Mouse (Mus musculus) ES-E14 (cell line): ENCODE measurements around the gene Nav2. TPM values are rescaled to one million over a fixed set of nuclear protein-coding genes. Genes with fewer than 3 reads are reported as not detected.

Experiments
- DNase-seq: peaks from one replicate; pipeline ENCODE4 v3.0.0-alpha.2; 2013; ENCODE audit warnings: low read depth, low spot score
- H3K27ac ChIP-seq: 2 replicates; pipeline ENCODE4 v1.5.1; 2012; ENCODE audit warnings: low read depth, mild to moderate bottlenecking, low read length, moderate library complexity, mixed read lengths; ENCODE audit not compliant: poor library complexity, insufficient read depth, severe bottlenecking
- H3K36me3 ChIP-seq: 2 replicates; pipeline ENCODE4 v1.6.1; 2012; ENCODE audit warnings: mild to moderate bottlenecking, low read length, moderate library complexity, mixed read lengths; ENCODE audit not compliant: control insufficient read depth, poor library complexity, insufficient read depth, severe bottlenecking
- H3K4me1 ChIP-seq, 2 experiments: fragments of 150-350 bp in 1 of 2; sonication (generic) in 1 of 2; 2 replicates each; pipeline ENCODE4 v1.6.1; 2012; ENCODE audit warnings: low read length in 2 of 2, mild to moderate bottlenecking in 1 of 2, mixed read lengths in 1 of 2; ENCODE audit not compliant: control insufficient read depth in 2 of 2, insufficient read depth in 2 of 2, poor library complexity in 1 of 2
- H3K4me3 ChIP-seq, 2 experiments: fragments of 150-350 bp in 1 of 2; sonication (generic) in 1 of 2; 2 replicates each; pipeline ENCODE4 v1.5.1; 2012; ENCODE audit warnings: low read length in 2 of 2, low read depth in 1 of 2, mild to moderate bottlenecking in 1 of 2, mixed read lengths in 1 of 2; ENCODE audit not compliant: insufficient read depth in 1 of 2, poor library complexity in 1 of 2, severe bottlenecking in 1 of 2
- H3K9ac ChIP-seq: 2 replicates; pipeline ENCODE4 v1.6.1; 2012; ENCODE audit warnings: low read depth, mild to moderate bottlenecking, low read length, mixed read lengths; ENCODE audit not compliant: poor library complexity, insufficient read depth, severe bottlenecking
- H3K9me3 ChIP-seq: fragments of 150-350 bp; sonication (generic); 2 replicates; pipeline ENCODE4 v1.6.1; 2012; ENCODE audit warnings: low read depth, mild to moderate bottlenecking, low read length; ENCODE audit not compliant: control insufficient read depth, insufficient read depth
- CHD2 ChIP-seq: IDR thresholded peaks from 2 replicates; pipeline ENCODE4 v1.6.1; 2014; ENCODE audit warnings: mild to moderate bottlenecking, low read depth, low read length, inconsistent platforms
- HCFC1 ChIP-seq: IDR thresholded peaks from 2 replicates; pipeline ENCODE4 v1.6.1; 2012; ENCODE audit warnings: low read length, inconsistent platforms, borderline replicate concordance; ENCODE audit not compliant: insufficient read depth
- MAFK ChIP-seq: IDR thresholded peaks from 2 replicates; pipeline ENCODE4 v1.6.1; 2014; ENCODE audit warnings: mild to moderate bottlenecking, low read depth, low read length, inconsistent platforms; ENCODE audit not compliant: insufficient read depth
- ZC3H11A ChIP-seq: IDR thresholded peaks from 2 replicates; pipeline ENCODE4 v1.6.1; 2012; ENCODE audit warnings: low read depth, mild to moderate bottlenecking, inconsistent platforms, low read length, borderline replicate concordance
- ZNF384 ChIP-seq: IDR thresholded peaks from 2 replicates; pipeline ENCODE4 v1.6.1; 2012; ENCODE audit warnings: low read depth, low read length, inconsistent platforms
- in situ Hi-C, 2 experiments: fragments of 600-800 bp; cut with MboI; formaldehyde crosslinking; loops; one replicate each; pipeline ENCODE4 v1.15.1; 2025; ENCODE audit warnings: low sequenced_read_pairs in 2 of 2, inconsistent platforms in 1 of 2; ENCODE audit not compliant: unreplicated experiment in 2 of 2
- total RNA-seq: library from RNA; depleted of rRNA; stranded (reverse); fragments of 300-350 nt; gene quantifications from 2 replicates; pipeline ENCODE4 v1.2.3, GENCODE M21; 2012

The Nav2 gene
- total RNA-seq, 1 experiment, result 18.2 TPM

DNA sequence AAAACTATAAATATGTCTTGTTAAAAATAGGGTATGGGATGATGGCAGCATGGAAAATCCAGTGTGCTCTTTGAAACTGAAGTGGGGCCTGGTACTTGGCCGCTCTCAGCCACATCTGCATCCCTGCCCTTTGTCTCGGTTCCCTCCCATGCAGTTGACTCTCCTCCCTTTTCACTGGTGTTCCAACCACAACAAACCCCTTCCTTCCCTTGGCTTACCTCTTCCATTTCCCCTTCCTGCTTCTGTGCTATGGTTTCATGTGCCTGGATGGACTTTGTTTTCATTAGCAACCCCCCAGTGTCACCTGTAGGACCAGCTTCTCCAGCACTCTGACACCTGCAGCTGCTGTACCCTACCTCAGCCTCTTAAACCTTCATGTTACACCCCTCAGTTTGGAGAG lies 578.8 kb downstream of the Nav2 start:
- TF ChIP-seq MAFK, result no peak
- TF ChIP-seq CHD2, result no peak
- TF ChIP-seq ZC3H11A, result no peak
- no peak for TF ChIP-seq HCFC1
- TF ChIP-seq ZNF384, result no peak
- H3K9ac ChIP-seq, result no peak overlapping the region
- peaks cover 1% of the 10 kb centered on the region; the same call in 1 of the 2 replicates for H3K36me3 ChIP-seq
- H3K27ac ChIP-seq, result no peak overlapping the region
- H3K4me1 ChIP-seq, result peaks cover 0 to 21% of the 10 kb centered on the region in 2 experiments; a peak in 2 of 4 replicates
- DNase-seq, result no peak
- no peaks in the 10 kb centered on the region for H3K9me3 ChIP-seq
- no peak overlapping the region for H3K4me3 ChIP-seq
- in situ Hi-C loops, result no loop called here

DNA sequence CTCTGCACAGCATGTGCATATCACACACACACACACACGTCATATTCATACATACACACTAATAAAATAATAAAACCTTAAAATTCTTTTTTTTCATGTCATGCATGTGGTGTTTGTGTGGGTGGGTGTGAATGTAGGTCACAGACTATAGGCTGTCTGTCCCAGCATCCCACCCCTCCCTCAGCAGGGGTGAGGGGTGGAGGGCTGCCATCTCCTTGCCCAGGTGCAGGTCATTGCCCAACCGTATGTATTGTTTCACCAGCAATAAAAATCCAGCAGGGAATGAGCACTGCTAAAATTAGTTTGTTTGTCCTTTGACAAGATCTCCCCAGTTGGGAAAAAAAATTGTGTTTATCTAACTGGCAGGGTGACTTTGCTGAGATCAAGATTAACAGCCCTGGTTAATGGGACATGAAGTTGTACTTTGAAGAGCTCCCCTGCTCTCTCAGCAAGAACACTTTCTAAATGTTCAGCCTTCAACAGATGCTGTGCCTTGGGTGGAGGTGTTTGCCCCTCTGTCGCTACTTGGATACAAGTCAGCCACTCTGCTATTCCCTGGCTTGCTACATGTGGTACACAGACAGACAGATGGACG lies 580.1 kb downstream of the Nav2 start:
- H3K27ac ChIP-seq, result no peak overlapping the region
- no peak overlapping the region for H3K9ac ChIP-seq
- H3K36me3 ChIP-seq, result peaks cover 1% of the 10 kb centered on the region; the same call in 1 of the 2 replicates
- no peak for TF ChIP-seq ZNF384
- TF ChIP-seq ZC3H11A, result no peak
- TF ChIP-seq CHD2, result no peak
- peaks cover 0 to 18% of the 10 kb centered on the region in 2 experiments; a peak in 2 of 4 replicates for H3K4me1 ChIP-seq
- no peak for DNase-seq
- H3K9me3 ChIP-seq, result no peaks in the 10 kb centered on the region
- in situ Hi-C loops, result no loop called here
- H3K4me3 ChIP-seq, result no peak overlapping the region

DNA sequence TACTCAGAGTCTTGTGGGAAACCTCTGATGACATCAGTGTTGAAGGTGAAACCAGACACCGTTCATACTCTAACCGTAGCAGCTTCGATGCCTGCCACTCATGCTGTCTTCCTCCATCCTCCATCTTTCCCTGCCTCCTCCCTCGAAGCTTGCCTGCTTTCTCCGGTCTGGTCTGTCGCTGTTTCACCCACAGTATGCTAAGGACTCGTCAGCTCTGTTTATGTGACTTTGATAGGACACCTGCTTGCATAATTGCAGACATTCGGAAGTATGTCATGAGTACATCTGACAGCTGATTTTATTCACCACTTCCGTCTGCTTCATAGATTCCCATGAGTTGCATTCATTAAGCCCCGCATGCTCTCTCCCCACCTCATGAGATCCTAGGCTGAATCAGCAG lies 582.3 kb downstream of the Nav2 start:
- H3K36me3 ChIP-seq, result peaks cover 1% of the 10 kb centered on the region; the same call in 1 of the 2 replicates
- no peak overlapping the region for H3K27ac ChIP-seq
- no peak for TF ChIP-seq HCFC1
- TF ChIP-seq ZNF384, result no peak
- no peak for TF ChIP-seq ZC3H11A
- no peak for TF ChIP-seq MAFK
- no peak for TF ChIP-seq CHD2
- DNase-seq, result no peak
- H3K4me3 ChIP-seq, result no peak overlapping the region
- no peaks in the 10 kb centered on the region for H3K9me3 ChIP-seq
- in situ Hi-C loops, result no loop called here
- no peak overlapping the region for H3K9ac ChIP-seq
- peaks cover 0 to 8% of the 10 kb centered on the region in 2 experiments; a peak in 2 of 4 replicates for H3K4me1 ChIP-seq

DNA sequence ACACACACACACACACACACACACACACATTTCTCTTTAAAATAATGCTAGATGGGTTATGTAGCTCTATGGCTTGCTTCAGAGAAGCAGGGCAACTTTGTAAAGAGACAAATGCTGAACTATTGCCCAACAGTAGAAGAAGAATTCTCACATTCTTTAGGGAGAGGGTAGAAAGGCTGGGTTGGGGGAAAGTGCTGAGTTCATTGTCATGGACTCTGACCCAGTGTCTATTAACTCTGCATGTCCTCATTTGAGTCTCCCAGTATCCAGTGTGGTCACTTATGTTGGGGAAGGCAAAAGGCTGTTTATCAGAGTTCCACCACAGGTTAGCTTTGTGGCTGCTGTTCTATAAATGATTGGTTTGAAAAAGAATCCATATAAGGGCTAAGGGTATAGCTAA lies 584.1 kb downstream of the Nav2 start:
- no peak overlapping the region for H3K4me3 ChIP-seq
- DNase-seq, result no peak
- peaks cover 1% of the 10 kb centered on the region; the same call in 1 of the 2 replicates for H3K36me3 ChIP-seq
- TF ChIP-seq MAFK (no peak), ZC3H11A (no peak), ZNF384 (no peak), HCFC1 (no peak), CHD2 (no peak)
- H3K4me1 ChIP-seq, result peaks cover 0 to 4% of the 10 kb centered on the region in 2 experiments; a peak in 1 of 4 replicates
- no peaks in the 10 kb centered on the region for H3K9me3 ChIP-seq
- H3K9ac ChIP-seq, result no peak overlapping the region
- in situ Hi-C loops, result no loop called here
- H3K27ac ChIP-seq, result no peak overlapping the region

DNA sequence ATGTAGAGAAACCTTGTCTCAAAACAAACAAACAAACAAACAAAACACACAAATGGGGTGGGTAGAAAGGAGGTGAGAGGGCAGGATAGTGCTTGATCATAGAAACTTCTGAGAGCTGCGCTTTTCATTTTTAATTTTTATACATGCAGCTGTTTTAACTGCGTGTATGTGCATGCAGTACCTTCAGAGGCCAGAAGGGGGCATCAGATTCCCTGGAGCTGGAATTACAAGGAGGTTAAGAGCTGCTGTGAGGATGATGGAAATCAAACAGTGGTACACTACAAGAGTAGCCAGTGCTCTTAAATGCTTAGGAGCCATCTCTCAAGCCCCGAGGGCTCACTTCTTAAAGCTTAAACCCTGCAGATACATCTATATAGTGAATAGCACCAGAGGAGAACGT lies 584.7 kb downstream of the Nav2 start:
- Histone ChIP-seq H3K9ac (no peak overlapping the region), H3K4me3 (no peak overlapping the region), H3K36me3 (peaks cover 1% of the 10 kb centered on the region; the same call in 1 of the 2 replicates), H3K4me1 (no peaks in the 10 kb centered on the region), H3K27ac (no peak overlapping the region), H3K9me3 (no peaks in the 10 kb centered on the region)
- in situ Hi-C loops, result no loop called here
- TF ChIP-seq ZC3H11A (peak; percentile 64; the same call in 1 of the 2 replicates), MAFK (no peak)
- DNase-seq, result peak; percentile 26
